In the genomic region with DNA sequence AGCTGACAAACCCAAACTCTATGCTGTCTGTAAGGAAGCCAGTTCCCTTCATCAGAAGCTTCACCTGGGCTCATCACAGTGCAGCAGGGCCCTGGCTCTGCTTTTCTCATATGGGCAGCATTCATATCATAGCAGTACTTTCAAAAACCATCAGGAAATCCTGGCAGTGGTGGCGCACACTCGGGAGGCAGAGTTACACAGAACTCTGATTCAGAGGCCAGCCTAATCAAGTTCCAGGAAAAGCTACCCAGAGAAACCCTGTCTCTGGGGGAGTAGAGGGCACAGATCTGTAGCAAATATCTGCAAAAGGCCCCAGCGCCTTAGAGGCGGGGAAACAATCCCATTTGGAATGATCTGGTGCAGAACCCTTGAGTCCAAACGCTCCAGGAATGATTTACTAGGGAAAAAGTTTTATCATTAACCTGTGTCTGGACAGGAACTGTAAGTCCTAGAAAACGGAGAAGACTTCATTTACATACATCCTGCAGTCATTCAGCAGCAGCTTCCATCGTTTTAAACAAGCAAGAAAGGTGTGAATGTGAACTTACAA, we compare ENCODE assay signal across 18 mouse cellular contexts. TPM values are rescaled to one million over a fixed set of nuclear protein-coding genes. Genes with fewer than 3 reads are reported as not detected.
DNase-seq lines count a peak whose midpoint lies in the region; ATAC-seq and TF ChIP-seq lines count a peak whose summit lies in the region.
"Had no signal": no experiment of that assay in that cellular context is flagged by ENCODE, and none has a peak within 500 bp of the region (broad histone marks: within the 10 kb centered on the region; RNA-seq: fewer than 3 reads in every experiment).

No protein-coding gene starts in this region.

- no peak for ATAC-seq in liver, embryonic 16.5 days (ENCODE audit: low read depth)
- no peak for ATAC-seq in hindbrain, embryonic 13.5 days (ENCODE audit: low FRiP score)

- H3K9ac ChIP-seq in liver, embryonic 16.5 days (ENCODE audit: low read depth, low read length) = 0 out of 2 replicates have a peak overlapping the region, but pooled peaks have one; percentile 9
- H3K9ac ChIP-seq in hindbrain, embryonic 13.5 days = no peak overlapping the region
- H3K9ac ChIP-seq: hindbrain, embryonic 14.5 days; limb, embryonic 15.5 days had no signal

- no peaks in the 10 kb centered on the region for H3K9me3 ChIP-seq in liver, embryonic 16.5 days (replicated peaks; ENCODE audit: control insufficient read depth, low read length)
- H3K9me3 ChIP-seq in hindbrain, embryonic 13.5 days = no peaks in the 10 kb centered on the region
- H3K9me3 ChIP-seq: forebrain, embryonic 10.5 days; limb, embryonic 15.5 days had no signal

- peak overlapping the region; percentile 93 for H3K27ac ChIP-seq in gastrocnemius, adult 2 months
- peak overlapping the region; percentile 81 for H3K27ac ChIP-seq in liver, embryonic 16.5 days (ENCODE audit: low read length)
- H3K27ac ChIP-seq in hindbrain, embryonic 13.5 days = no peak overlapping the region
- H3K27ac ChIP-seq: forebrain, embryonic 10.5 days; hindbrain, embryonic 14.5 days; limb, embryonic 15.5 days had no signal

- H3K4me2 ChIP-seq in liver, embryonic 16.5 days (ENCODE audit: low read depth, low read length) = peak overlapping the region; percentile 30; the same call in 1 of the 2 replicates
- no peak overlapping the region for H3K4me2 ChIP-seq in hindbrain, embryonic 13.5 days
- H3K4me2 ChIP-seq: hindbrain, embryonic 14.5 days; limb, embryonic 15.5 days had no signal

- TF ChIP-seq CTCF in gastrocnemius, adult 2 months (IDR thresholded peaks at IDR 0.05) = no peak

- peak overlapping the region; percentile 35 for H3K4me3 ChIP-seq in gastrocnemius, adult 2 months
- H3K4me3 ChIP-seq in liver, embryonic 16.5 days (ENCODE audit: low read depth, low read length) = peak overlapping the region; percentile 12
- H3K4me3 ChIP-seq in hindbrain, embryonic 13.5 days = no peak overlapping the region
- H3K4me3 ChIP-seq: forebrain, embryonic 10.5 days; limb, embryonic 15.5 days had no signal

- WGBS in liver, embryonic 16.5 days (ENCODE audit: insufficient replicate concordance) = 45% methylated on average over 7 of the region's 7 CpGs
- 77% methylated on average over 7 of the region's 7 CpGs for WGBS in hindbrain, embryonic 13.5 days

- no peaks in the 10 kb centered on the region for H3K27me3 ChIP-seq in liver, embryonic 16.5 days (ENCODE audit: control insufficient read depth, insufficient read depth, low read depth, low read length)
- H3K27me3 ChIP-seq in hindbrain, embryonic 13.5 days = 0 out of 2 replicates have a peak, but pooled peaks cover 4% of the 10 kb centered on the region
- H3K27me3 ChIP-seq: limb, embryonic 15.5 days had no signal

- no peaks in the 10 kb centered on the region for H3K36me3 ChIP-seq in liver, embryonic 16.5 days (ENCODE audit: control insufficient read depth, insufficient read depth)
- no peaks in the 10 kb centered on the region for H3K36me3 ChIP-seq in hindbrain, embryonic 13.5 days

- H3K4me1 ChIP-seq in liver, embryonic 16.5 days (ENCODE audit: control insufficient read depth, low read depth, low read length) = peaks cover 33% of the 10 kb centered on the region
- H3K4me1 ChIP-seq in hindbrain, embryonic 13.5 days (replicated peaks) = peaks cover 30% of the 10 kb centered on the region

- intact Hi-C loops in gastrocnemius, adult 2 months (cut with DNase I) = no loop called here

- DNase-seq in gastrocnemius, adult 2 months = peak; percentile 39
- no peak for DNase-seq in gastrocnemius, postnatal 4 days (ENCODE audit: low spot score in 2 of 2)
- DNase-seq in kidney, adult 18-20 months = peak; percentile 60
- peak; percentile 76 for DNase-seq in kidney, postnatal 14 days
- no peak for DNase-seq in layer of hippocampus, postnatal 25 days (ENCODE audit: extremely low spot score in 1 of 2, low spot score in 1 of 2)
- DNase-seq in B cell, adult 2 months = no peak
- DNase-seq: cerebellum, adult 2 months; heart, adult 11 months; lung, postnatal 4 days; midbrain, embryonic 14.5 days; spleen, adult 18-20 months; thymus, postnatal 36 days had no signal

RNA-seq across cellular contexts. Expression of gene Bnip3, which starts 5.4 kb away (rescaled TPM):
- 100 to 1,000 TPM; 269 to 303 TPM for total RNA-seq in gastrocnemius, adult 2 months (2021)
- 10 to 100 TPM; 51.8 to 58.6 TPM for total RNA-seq in gastrocnemius, postnatal 4 days (2021)
- polyA plus RNA-seq in liver, embryonic 16.5 days (2015; fragmentation: Nextera tagmentation; extraction: Ambion mirVana) = 186 and 192 TPM in 2 replicates
- total RNA-seq in layer of hippocampus, postnatal 25 days (2021) = 100 to 1,000 TPM; 110 to 115 TPM
- 89.9 and 92.0 TPM in 2 replicates for polyA plus RNA-seq in hindbrain, embryonic 13.5 days (2015; fragmentation: Nextera tagmentation; extraction: Ambion mirVana)

RNA-seq across cellular contexts. Expression of gene Jakmip3, which starts 36.6 kb away (rescaled TPM):
- under 1 TPM; 0.15 to 0.28 TPM for total RNA-seq in gastrocnemius, adult 2 months (2021)
- not detected for total RNA-seq in gastrocnemius, postnatal 4 days (2021)
- polyA plus RNA-seq in liver, embryonic 16.5 days (2015; fragmentation: Nextera tagmentation; extraction: Ambion mirVana) = not detected in 2 replicates
- 10 to 100 TPM; 46.4 to 57.3 TPM for total RNA-seq in layer of hippocampus, postnatal 25 days (2021)
- 4.3 and 5.1 TPM in 2 replicates for polyA plus RNA-seq in hindbrain, embryonic 13.5 days (2015; fragmentation: Nextera tagmentation; extraction: Ambion mirVana)
- polyA plus RNA-seq: heart, postnatal 0 days had no signal

RNA-seq across cellular contexts. Expression of gene Mapk1ip1, which starts 57.9 kb away (rescaled TPM):
- 10 to 100 TPM; 29.6 to 31.8 TPM for total RNA-seq in gastrocnemius, adult 2 months (2021)
- 10 to 100 TPM; 13.7 to 17.7 TPM for total RNA-seq in gastrocnemius, postnatal 4 days (2021)
- polyA plus RNA-seq in liver, embryonic 16.5 days (2015; fragmentation: Nextera tagmentation; extraction: Ambion mirVana) = 3.9 and 4.3 TPM in 2 replicates
- 10 to 100 TPM; 36.9 to 50.0 TPM for total RNA-seq in layer of hippocampus, postnatal 25 days (2021)
- 29.1 and 30.8 TPM in 2 replicates for polyA plus RNA-seq in hindbrain, embryonic 13.5 days (2015; fragmentation: Nextera tagmentation; extraction: Ambion mirVana)

RNA-seq across cellular contexts. Expression of gene Ppp2r2d, which starts 58.1 kb away (rescaled TPM):
- total RNA-seq in gastrocnemius, adult 2 months (2021) = 10 to 100 TPM; 42.5 to 43.5 TPM
- total RNA-seq in gastrocnemius, postnatal 4 days (2021) = 10 to 100 TPM; 33.4 to 42.1 TPM
- polyA plus RNA-seq in liver, embryonic 16.5 days (2015; fragmentation: Nextera tagmentation; extraction: Ambion mirVana) = 5.7 TPM in 2 replicates
- total RNA-seq in layer of hippocampus, postnatal 25 days (2021) = 10 to 100 TPM; 64.2 to 64.3 TPM
- 76.0 and 82.5 TPM in 2 replicates for polyA plus RNA-seq in hindbrain, embryonic 13.5 days (2015; fragmentation: Nextera tagmentation; extraction: Ambion mirVana)

Comparison
In these comparisons a context has a peak if more than half of its experiments do, and no peak if none do; other contexts are left out.
1. DNase-seq: peak in gastrocnemius, adult 2 months (single experiment), kidney, adult 18-20 months (single experiment) and kidney, postnatal 14 days (single experiment); none in gastrocnemius, postnatal 4 days (0 of 2), layer of hippocampus, postnatal 25 days (0 of 2) and B cell, adult 2 months (0 of 2).
2. RNA of gene Jakmip3, which starts 36.6 kb away (total RNA-seq): 46.4 to 57.3 TPM in layer of hippocampus, postnatal 25 days; 0.15 to 0.28 TPM in gastrocnemius, adult 2 months and not detected in gastrocnemius, postnatal 4 days; every median in the first group is over 10 times any median in the second.